Mouse (Mus musculus) MEL (cell line): ENCODE measurements around the gene Mertk.

Experiments
- CHD2 ChIP-seq: IDR thresholded peaks from 2 replicates; pipeline ENCODE4 v1.6.1; 2011; ENCODE audit warnings: low read length, improper control_type of control experiment
- CTCF ChIP-seq, 3 experiments: IDR thresholded peaks in 2 of 3; conservative IDR thresholded peaks in 1 of 3; 2 replicates each; pipeline ENCODE4 v1.5.1; 2011 to 2012; ENCODE audit warnings: low read length in 3 of 3, low read depth in 2 of 3, mild to moderate bottlenecking in 2 of 3, improper control_type of control experiment in 1 of 3, inconsistent platforms in 1 of 3, mixed read lengths in 1 of 3, moderate library complexity in 1 of 3; ENCODE audit not compliant: control insufficient read depth in 1 of 3, insufficient read depth in 1 of 3, poor library complexity in 1 of 3, severe bottlenecking in 1 of 3
- GATA1 ChIP-seq: IDR thresholded peaks from 2 replicates; pipeline ENCODE4 v1.6.1; 2011; ENCODE audit warnings: low read depth, low read length, improper control_type of control experiment
- JUND ChIP-seq: IDR thresholded peaks from 2 replicates; pipeline ENCODE4 v1.6.1; 2011; ENCODE audit warnings: low read depth, mild to moderate bottlenecking, improper control_type of control experiment, low read length
- MXI1 ChIP-seq: IDR thresholded peaks from 2 replicates; pipeline ENCODE4 v1.6.1; 2011; ENCODE audit warnings: mild to moderate bottlenecking, low read depth, low read length, improper control_type of control experiment
- POLR2A ChIP-seq, 2 experiments: IDR thresholded peaks; 2 replicates each; pipeline ENCODE4 v1.6.1; 2011 to 2012; ENCODE audit warnings: low read length in 2 of 2, mild to moderate bottlenecking in 2 of 2, control low read depth in 1 of 2, improper control_type of control experiment in 1 of 2, low read depth in 1 of 2, moderate library complexity in 1 of 2; ENCODE audit not compliant: control insufficient read depth in 1 of 2, insufficient read depth in 1 of 2, poor library complexity in 1 of 2
- RCOR1 ChIP-seq: IDR thresholded peaks from 2 replicates; pipeline ENCODE4 v1.6.1; 2012; ENCODE audit warnings: low read depth, mild to moderate bottlenecking, inconsistent platforms, low read length, improper control_type of control experiment
- SMC3 ChIP-seq: IDR thresholded peaks from 2 replicates; pipeline ENCODE4 v1.6.1; 2011; ENCODE audit warnings: low read depth, low read length, improper control_type of control experiment
- TAL1 ChIP-seq: IDR thresholded peaks from 2 replicates; pipeline ENCODE4 v1.6.1; 2012; ENCODE audit warnings: mild to moderate bottlenecking, inconsistent platforms, low read length, moderate library complexity, mixed read lengths
- USF1 ChIP-seq: IDR thresholded peaks from 2 replicates; pipeline ENCODE4 v1.6.1; 2014; ENCODE audit warnings: low read depth, mild to moderate bottlenecking, inconsistent platforms, low read length, improper control_type of control experiment, moderate library complexity
- ZC3H11A ChIP-seq: IDR thresholded peaks from 2 replicates; pipeline ENCODE4 v1.6.1; 2012; ENCODE audit warnings: low read depth, mild to moderate bottlenecking, inconsistent platforms, low read length, improper control_type of control experiment

DNA sequence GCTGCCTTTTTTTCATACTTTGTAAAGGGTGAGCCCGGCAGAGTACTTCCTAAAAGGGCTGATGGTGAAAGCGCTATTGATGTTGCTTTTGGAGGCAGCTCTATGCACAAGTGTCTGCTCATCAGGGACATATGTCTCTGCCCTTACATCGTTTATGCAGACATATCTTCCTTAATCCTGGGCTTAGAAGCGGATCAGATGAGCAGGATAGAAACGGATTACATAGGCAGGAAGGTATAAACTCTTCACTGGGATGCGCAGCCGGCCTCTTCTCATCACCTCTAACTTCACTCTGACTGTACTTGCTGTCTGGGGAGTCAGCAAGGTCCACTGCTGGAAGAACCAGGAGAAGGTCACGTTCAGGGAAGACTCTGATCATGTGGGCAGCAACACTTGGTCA, 138.8 kb downstream of the Mertk start:
- no peak for TF ChIP-seq POLR2A (IDR thresholded peaks at IDR 0.05; ENCODE audit: control insufficient read depth in 1 of 2, insufficient read depth in 1 of 2, low read depth in 1 of 2, low read length in 2 of 2, poor library complexity in 1 of 2)
- no peak for TF ChIP-seq RCOR1
- no peak for TF ChIP-seq MXI1
- TF ChIP-seq ZC3H11A, result no peak
- no peak for TF ChIP-seq SMC3
- TF ChIP-seq CTCF (IDR thresholded peaks at IDR 0.05 in 2 of 3, conservative IDR thresholded peaks at IDR 0.05 in 1 of 3; ENCODE audit: control insufficient read depth in 1 of 3, insufficient read depth in 1 of 3, low read depth in 2 of 3, low read length in 3 of 3, poor library complexity in 1 of 3, severe bottlenecking in 1 of 3), result no peak
- no peak for TF ChIP-seq JUND
- TF ChIP-seq CHD2, result no peak
- no peak for TF ChIP-seq USF1
- no peak for TF ChIP-seq TAL1
- no peak for TF ChIP-seq GATA1
